Mouse (Mus musculus) kidney, adult 18-20 months (tissue): ENCODE results near the gene Ntn5.
"Not testable (repeated sequence)": the region's sequence is repeated elsewhere in the genome, so short reads cannot be mapped to it uniquely, and the experiment has no call there.

Experiments used
- DNase-seq: peaks from one replicate; pipeline ENCODE4 v3.0.0; 2021

The Ntn5 gene

GRCm38 (mm10) chr7:45660746-45661478, 22.9 kb upstream of the Ntn5 start:
- no peak for DNase-seq

DNA sequence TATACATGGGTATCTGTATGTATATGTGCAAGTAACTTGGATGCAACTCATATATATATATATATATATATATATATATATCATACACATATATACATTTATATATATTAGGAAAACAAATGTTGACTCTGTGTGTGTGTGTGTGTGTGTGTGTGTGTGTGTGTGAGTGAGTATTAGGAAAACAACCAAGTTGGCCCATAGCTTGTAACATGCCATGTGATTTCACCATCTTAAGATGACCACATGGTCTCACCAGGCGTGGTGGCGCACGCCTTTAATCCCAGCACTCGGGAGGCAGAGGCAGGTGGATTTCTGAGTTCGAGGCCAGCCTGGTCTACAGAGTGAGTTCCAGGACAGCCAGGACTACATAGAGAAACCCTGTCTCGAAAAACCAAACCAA, 22.1 kb upstream of the Ntn5 start:
- not testable (repeated sequence) for DNase-seq

- DNase-seq = no peak
These were observed 18.3 kb upstream of the Ntn5 start for GRCm38 (mm10) chr7:45665303-45666138.

GRCm38 (mm10) chr7:45666161-45666560, 17.7 kb upstream of the Ntn5 start, which contains the start of gene Fut2:
Fut2 (minus strand) TSS chr7:45666394.
- DNase-seq = no peak

DNA sequence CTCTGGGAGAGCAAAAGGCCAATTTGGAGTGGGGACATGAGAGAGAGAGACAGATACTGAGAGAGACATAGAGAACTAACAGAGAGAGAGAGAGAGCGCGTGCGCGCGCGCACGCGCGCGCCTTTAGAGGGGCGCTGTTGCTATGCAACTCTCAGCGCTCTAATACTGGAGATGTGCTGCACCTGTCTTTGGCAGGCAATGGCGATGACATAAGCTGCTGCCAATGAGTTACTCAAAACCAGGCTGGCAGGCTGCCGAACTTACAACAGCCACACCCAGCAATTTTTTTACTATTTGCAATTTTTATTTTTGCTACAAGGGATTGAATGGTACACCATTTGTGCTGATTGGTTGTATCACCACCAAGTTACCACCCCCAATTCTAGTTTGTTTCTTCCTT, 16.1 kb upstream of the Ntn5 start:
- DNase-seq = no peak

DNA sequence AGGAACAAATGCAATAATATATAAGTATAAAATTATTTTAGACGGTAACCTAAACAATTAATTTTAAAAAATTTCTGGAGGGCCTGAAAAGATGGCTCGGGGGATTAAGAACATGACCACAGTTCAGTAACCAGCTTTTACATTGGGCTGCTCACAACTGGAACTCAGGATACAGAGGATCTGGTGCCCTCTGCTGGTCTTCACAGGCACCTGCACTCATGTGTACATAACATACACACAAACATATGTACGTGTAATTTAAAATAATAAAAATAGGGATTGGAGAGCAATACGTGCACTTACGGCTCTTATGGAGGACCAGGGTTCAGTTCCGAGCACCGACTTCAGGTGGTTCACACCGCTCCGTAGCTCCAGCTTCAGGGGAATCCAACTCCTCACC, 14.9 kb upstream of the Ntn5 start:
- DNase-seq = no peak

DNA sequence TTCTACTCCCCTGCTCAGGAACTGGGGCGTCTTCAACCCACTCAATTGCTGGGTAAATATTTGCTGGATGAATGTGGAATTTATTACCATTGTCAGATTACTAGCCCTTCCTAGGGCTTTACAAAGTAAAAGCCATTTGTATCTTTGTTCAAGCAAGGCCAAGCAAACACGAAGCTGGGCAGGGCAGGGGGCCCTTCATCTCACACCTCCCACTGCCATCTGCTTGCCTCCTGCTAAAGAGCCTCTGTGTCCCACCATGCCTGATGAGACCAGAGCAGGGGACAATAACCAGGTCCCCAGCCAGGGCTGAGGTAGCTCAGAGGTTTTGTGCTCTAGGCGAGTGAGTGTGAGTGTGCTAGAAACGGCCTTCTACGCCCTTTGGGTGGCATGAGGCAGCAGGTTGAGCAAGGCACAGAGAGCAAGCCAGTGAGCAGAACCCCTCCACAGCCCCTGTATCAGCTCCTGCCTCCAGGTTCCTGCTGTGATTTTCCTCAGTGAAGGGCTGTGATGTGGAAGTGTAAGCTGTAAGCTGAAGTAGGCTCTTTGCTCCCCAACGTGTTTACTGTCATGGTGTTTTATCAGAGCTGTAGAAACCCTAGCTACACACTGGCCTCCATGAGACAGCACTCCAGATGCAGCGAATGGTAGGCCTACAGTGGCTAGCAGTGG, 6.1 kb upstream of the Ntn5 start:
- no peak for DNase-seq

GRCm38 (mm10) chr7:45678513-45678912, 5.3 kb upstream of the Ntn5 start:
- DNase-seq = no peak

DNA sequence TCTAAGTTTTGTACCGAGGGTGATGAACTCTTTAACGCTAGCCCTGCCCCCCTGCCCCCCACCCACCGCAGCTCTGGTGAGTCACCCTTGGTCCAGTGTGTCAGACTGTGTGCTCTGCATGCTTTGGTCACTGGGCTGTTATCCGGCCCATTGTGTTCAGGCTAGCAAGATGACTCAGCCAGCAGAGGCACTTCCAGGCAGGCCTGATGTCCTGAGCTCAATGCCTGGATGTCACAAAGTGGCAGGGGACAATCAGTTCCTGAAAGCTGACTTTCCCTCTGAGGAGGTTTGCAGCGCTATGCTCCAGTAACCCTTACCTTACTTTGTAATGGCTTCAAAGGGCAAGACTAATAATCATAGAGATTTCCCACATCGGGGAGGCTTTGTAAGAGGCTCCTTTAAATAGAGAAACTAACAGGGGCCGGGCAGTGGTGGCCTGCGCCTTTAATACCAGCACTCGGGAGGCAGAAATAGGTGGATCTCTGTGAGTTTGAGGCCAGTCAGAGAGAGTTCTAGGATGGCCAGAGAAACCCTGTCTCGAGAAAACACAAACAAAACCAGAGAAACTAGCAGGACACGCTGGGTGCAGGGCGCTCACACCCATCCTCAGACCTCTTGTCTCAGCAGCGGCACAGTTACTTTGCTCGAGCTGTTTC, 3.7 kb upstream of the Ntn5 start:
- no peak for DNase-seq

DNA sequence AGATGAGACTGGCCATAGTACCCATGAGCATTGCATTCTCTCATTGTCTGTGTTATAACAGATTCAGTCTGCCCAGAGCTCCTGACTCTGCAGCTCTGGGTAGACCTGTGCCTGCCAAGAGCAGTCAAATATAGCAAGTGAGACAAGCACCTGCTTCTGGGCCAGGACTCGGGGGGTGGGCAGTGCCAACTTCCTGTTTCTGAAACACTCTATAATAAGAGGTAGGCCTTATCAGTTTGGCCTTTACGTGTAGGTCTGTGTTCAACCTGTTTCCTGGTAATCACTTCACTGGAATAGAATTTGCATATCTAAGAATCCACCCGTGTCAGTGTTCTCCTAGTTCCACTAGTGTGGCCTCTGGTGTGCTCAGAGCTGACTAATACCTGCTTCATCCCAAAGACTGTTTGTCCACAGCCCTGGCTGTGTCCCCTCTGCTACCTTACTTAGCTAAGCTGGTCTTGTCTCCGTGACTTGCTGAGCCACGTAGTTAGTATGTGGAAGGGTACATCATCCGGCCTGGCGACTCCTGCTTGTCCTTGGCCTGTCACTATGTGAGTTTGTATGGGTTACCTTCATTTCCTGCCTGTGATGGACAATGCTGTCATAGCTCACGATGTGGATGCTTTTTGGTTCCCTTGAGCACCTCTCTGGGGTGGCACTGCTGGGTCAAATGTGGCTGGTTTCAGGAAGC, 2.6 kb upstream of the Ntn5 start:
- no peak for DNase-seq

DNA sequence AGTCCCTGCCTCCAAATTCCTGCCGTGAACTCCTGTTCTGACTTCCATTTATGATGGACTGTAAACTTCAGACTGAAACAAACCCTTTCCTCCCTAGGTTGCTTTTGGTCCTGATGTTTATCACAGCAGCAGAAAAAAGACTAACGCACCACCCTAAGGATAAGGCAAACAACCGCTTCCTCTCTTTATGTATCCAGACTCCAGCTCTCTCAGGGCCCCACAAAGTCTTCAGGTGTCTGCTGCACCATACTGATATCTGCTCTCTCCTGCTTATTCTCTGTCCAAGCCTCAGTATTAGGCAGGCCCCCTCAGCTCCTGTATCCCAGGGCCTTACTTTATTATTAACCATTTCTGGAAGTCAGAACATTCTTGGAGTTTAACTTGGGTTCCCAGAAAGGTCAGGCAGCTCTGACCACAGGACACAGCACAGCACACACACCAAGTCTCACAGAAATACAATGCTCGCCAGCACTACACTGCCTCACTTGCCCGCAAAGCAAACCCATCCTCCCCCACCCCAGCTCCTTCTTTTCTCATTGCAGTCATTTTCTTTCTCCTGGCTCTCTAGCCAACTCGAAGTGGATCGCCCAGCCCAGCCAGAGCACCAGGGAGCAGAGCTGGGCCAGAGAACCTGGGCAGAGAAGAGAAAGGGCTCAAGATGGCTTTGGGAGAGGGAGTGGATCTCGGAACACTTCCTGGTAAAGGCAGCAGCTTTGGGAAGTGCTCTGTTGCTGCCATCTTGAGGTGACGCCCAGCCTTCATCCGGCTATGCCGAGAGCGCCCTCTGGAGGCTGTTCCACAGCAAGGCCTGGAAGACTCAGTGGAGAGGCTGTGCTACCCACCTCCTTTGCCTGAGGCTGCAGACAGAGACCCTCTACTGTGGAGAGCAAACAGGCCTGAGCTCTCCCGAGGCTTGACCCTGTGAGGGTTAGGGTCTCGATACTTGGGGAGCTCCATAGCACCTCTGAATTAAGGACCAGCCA, 1.4 kb upstream of the Ntn5 start:
- peak; percentile 87 for DNase-seq

DNA sequence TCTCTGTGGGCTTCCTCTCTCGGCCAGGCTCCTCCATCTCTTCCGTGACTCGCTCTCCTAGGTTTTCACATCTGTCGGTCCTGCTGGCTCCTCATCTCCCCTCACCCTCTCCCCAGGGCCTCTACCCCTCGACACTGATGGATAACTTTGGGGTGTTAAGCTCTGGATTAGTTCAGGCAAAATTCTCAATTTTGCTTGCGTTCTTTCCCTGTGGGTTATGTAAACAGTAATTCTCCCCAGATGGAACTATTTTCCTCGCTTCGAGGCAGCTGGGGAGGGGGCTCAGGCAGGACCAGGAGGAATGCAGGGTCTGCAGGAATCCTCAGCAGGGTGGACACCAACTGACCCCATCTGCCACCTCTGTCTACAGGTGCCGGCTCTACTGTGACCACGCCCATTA, 2.0 kb downstream of the Ntn5 start:
- DNase-seq = no peak

DNA sequence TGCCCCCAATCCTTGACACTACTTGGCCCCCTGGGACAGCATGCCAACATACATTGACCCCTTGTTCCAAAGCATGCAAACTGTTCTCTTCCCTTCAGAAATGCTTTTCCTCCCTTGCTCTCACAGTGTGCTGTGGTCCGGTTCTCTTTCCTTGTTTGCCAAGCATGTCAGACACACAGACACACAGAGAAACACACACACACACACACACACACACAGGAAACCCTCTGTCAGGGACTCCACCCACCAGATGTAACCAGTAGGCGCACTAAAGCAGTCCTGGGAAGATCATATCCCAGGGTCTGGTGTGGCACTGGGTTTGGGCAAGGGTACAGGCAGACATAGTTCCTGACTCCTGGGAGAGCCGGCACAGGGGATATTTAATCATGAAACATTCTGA, 3.0 kb downstream of the Ntn5 start:
- no peak for DNase-seq

GRCm38 (mm10) chr7:45689099-45689498, 5.3 kb downstream of the Ntn5 start:
- no peak for DNase-seq

GRCm38 (mm10) chr7:45689800-45690199, 6.0 kb downstream of the Ntn5 start:
- DNase-seq = no peak

- no peak for DNase-seq
These were observed 8.5 kb downstream of the Ntn5 start for GRCm38 (mm10) chr7:45692364-45692763.

GRCm38 (mm10) chr7:45693921-45694591, 10.2 kb downstream of the Ntn5 start, which contains the start of gene Sec1:
Sec1 (minus strand) TSS chr7:45694402.
- DNase-seq = no peak

DNA sequence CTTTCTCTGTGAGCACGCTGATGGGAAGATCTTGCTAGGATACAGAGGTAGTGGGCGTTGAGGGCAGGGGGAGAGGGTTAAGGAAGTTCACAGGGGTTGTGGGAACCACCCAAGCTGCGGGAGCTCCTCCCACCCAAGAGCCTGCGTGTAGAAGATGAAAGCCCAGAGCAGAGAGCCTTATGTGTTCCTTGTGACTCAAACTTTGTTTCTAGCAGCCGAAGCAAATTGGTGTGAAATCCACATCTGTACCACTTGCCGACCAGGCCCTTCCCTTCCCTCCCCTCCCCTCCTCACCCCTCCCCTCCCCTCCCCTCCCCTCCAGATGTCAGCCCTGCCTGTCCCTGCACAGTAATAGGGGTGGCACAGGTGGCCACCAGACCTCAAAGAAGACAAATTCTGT, 11.3 kb downstream of the Ntn5 start:
- no peak for DNase-seq

DNA sequence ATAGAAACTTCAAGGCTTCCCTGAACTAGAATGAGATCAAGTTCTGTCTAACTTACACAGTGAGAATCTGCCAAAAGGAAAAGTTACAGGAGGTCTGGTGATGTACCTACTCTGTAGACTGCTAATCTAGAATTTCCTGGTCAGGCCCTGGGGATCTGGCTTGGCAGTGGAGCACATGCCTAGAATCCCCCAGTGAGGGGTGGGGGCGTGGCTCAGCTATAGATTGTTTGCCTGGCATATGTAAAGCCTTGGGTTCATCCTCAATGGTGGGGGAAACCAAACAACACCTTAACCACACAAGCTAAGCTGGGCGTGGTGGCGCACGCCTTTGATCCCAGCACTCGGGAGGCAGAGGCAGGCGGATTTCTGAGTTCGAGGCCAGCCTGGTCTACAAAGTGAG, 14.1 kb downstream of the Ntn5 start:
- DNase-seq = no peak

- DNase-seq = no peak
These were observed 15.8 kb downstream of the Ntn5 start, which contains the start of gene Car11 for GRCm38 (mm10) chr7:45699523-45700141. Car11 (plus strand) TSS chr7:45699843.
